Mouse (Mus musculus) limb, embryonic 14.5 days (tissue): ENCODE data around the gene Sf3b3. TPM values are rescaled to one million over a fixed set of nuclear protein-coding genes. Genes with fewer than 3 reads are reported as not detected.

Experiments
- ATAC-seq: fragments of 200-750 bp; cut with Nextera tagmentation; 2 replicates; pipeline ENCODE4 v1.8.0; 2017; ENCODE audit warnings: low read depth, moderate number of reproducible peaks, moderate TSS enrichment; ENCODE audit not compliant: low FRiP score
- DNase-seq: peaks from one replicate; pipeline ENCODE4 v3.0.0-alpha.2; 2015; ENCODE audit warnings: low spot score
- H3K27ac ChIP-seq: fragments of 300-500 bp; sonication (generic); replicated peaks from 2 replicates; pipeline ENCODE4 v1.5.1; 2014; ENCODE audit warnings: low read depth, mild to moderate bottlenecking, low read length, moderate library complexity, mixed read lengths
- H3K27me3 ChIP-seq: fragments of 300-500 bp; sonication (generic); 2 replicates; pipeline ENCODE4 v1.6.1; 2014; ENCODE audit warnings: low read length, mixed read lengths; ENCODE audit not compliant: control insufficient read depth, insufficient read depth
- H3K36me3 ChIP-seq: fragments of 300-500 bp; sonication (generic); 2 replicates; pipeline ENCODE4 v1.6.1; 2014; ENCODE audit warnings: mild to moderate bottlenecking, low read length, moderate library complexity, mixed read lengths; ENCODE audit not compliant: control insufficient read depth, insufficient read depth
- H3K4me1 ChIP-seq: fragments of 300-500 bp; sonication (generic); 2 replicates; pipeline ENCODE4 v1.6.1; 2014; ENCODE audit warnings: antibody characterized with exemption, low read length, mixed read lengths; ENCODE audit not compliant: control insufficient read depth, insufficient read depth
- H3K4me2 ChIP-seq: fragments of 300-500 bp; sonication (generic); replicated peaks from 2 replicates; pipeline ENCODE4 v1.6.1; 2014; ENCODE audit warnings: low read depth, mild to moderate bottlenecking, low read length, moderate library complexity; ENCODE audit not compliant: severe bottlenecking
- H3K4me3 ChIP-seq: fragments of 300-500 bp; sonication (generic); replicated peaks from 2 replicates; pipeline ENCODE4 v1.5.1; 2014; ENCODE audit warnings: low read length
- H3K9ac ChIP-seq: fragments of 300-500 bp; sonication (generic); 2 replicates; pipeline ENCODE4 v1.6.1; 2014; ENCODE audit warnings: mild to moderate bottlenecking, low read depth, low read length, moderate library complexity; ENCODE audit not compliant: severe bottlenecking
- H3K9me3 ChIP-seq: fragments of 300-500 bp; sonication (generic); 2 replicates; pipeline ENCODE4 v1.6.1; 2016; ENCODE audit warnings: low read length; ENCODE audit not compliant: control insufficient read depth
- POLR2A ChIP-seq: fragments of 200-500 bp; IDR thresholded peaks from 2 replicates; pipeline ENCODE4 v1.8.0; 2012; ENCODE audit warnings: inconsistent platforms, mild to moderate bottlenecking, moderate library complexity, borderline replicate concordance; ENCODE audit not compliant: insufficient read depth, insufficient read length; ENCODE audit errors: extremely low read depth
- WGBS: fragments of 180-500 bp; shearing (Covaris S2); extraction: QIAGEN DNeasy Blood & Tissue Kit; methylation state at CpG from one replicate; pipeline ENCODE4 v1.1.7; 2014; 5-methylcytosine and 5-hydroxymethylcytosine counted together
- polyA plus RNA-seq, 2 experiments: library from polyadenylated mRNA; depleted of rRNA in 1 of 2; stranded (reverse) in 1 of 2; unstranded in 1 of 2; fragments of >200 nt; fragmentation: Nextera tagmentation in 1 of 2; extraction: Ambion mirVana in 1 of 2; gene quantifications; 2 replicates each; pipeline versions ENCODE4 v1.2.1 to v1.2.3; 2012 to 2014

Gene Sf3b3
- polyA plus RNA-seq, 2 experiments = 92.7 to 132 TPM

GRCm38 (mm10) chr8:110774047-110774446, 72.5 kb downstream of the Sf3b3 start:
- H3K9me3 ChIP-seq = no peaks in the 10 kb centered on the region
- no peak for ATAC-seq
- H3K27me3 ChIP-seq = no peaks in the 10 kb centered on the region
- 58% methylated on average over 3 of the region's 3 CpGs for WGBS
- H3K27ac ChIP-seq = no peak overlapping the region
- H3K4me1 ChIP-seq = no peaks in the 10 kb centered on the region; the same call in 1 of the 2 replicates
- no peak overlapping the region for H3K4me2 ChIP-seq
- H3K36me3 ChIP-seq = no peaks in the 10 kb centered on the region
- no peak for DNase-seq
- no peak overlapping the region for H3K4me3 ChIP-seq
- no peak for TF ChIP-seq POLR2A
- H3K9ac ChIP-seq = no peak overlapping the region

- no peaks in the 10 kb centered on the region for H3K27me3 ChIP-seq
- no peaks in the 10 kb centered on the region for H3K9me3 ChIP-seq
- H3K4me3 ChIP-seq = no peak overlapping the region
- WGBS = 73% methylated on average over 7 of the region's 7 CpGs
- no peaks in the 10 kb centered on the region for H3K36me3 ChIP-seq
- H3K4me1 ChIP-seq = no peaks in the 10 kb centered on the region; the same call in 1 of the 2 replicates
- no peak for TF ChIP-seq POLR2A
- DNase-seq (no peak), ATAC-seq (no peak)
- H3K27ac ChIP-seq = no peak overlapping the region
- H3K9ac ChIP-seq = no peak overlapping the region
- no peak overlapping the region for H3K4me2 ChIP-seq
Measured at GRCm38 (mm10) chr8:110772452-110772851, 74.1 kb downstream of the Sf3b3 start.

GRCm38 (mm10) chr8:110767261-110767660, 79.3 kb downstream of the Sf3b3 start:
- H3K4me2 ChIP-seq = no peak overlapping the region
- no peak for TF ChIP-seq POLR2A
- no peak for DNase-seq
- H3K4me3 ChIP-seq = no peak overlapping the region
- H3K27me3 ChIP-seq = no peaks in the 10 kb centered on the region
- no peaks in the 10 kb centered on the region for H3K36me3 ChIP-seq
- no peak overlapping the region for H3K27ac ChIP-seq
- no peaks in the 10 kb centered on the region for H3K9me3 ChIP-seq
- 89% methylated on average over 6 of the region's 6 CpGs for WGBS
- H3K9ac ChIP-seq = no peak overlapping the region
- no peak for ATAC-seq
- H3K4me1 ChIP-seq = no peaks in the 10 kb centered on the region

- no peak for DNase-seq
- H3K27ac ChIP-seq = no peak overlapping the region
- no peak overlapping the region for H3K9ac ChIP-seq
- no peaks in the 10 kb centered on the region for H3K27me3 ChIP-seq
- no peaks in the 10 kb centered on the region for H3K9me3 ChIP-seq
- no peak for TF ChIP-seq POLR2A
- H3K4me1 ChIP-seq = no peaks in the 10 kb centered on the region
- H3K4me2 ChIP-seq = no peak overlapping the region
- 75% methylated on average over 3 of the region's 3 CpGs for WGBS
- H3K4me3 ChIP-seq = no peak overlapping the region
- no peaks in the 10 kb centered on the region for H3K36me3 ChIP-seq
- ATAC-seq = no peak
Measured at GRCm38 (mm10) chr8:110764671-110765070, 81.9 kb downstream of the Sf3b3 start.

GRCm38 (mm10) chr8:110761988-110762387, 84.6 kb downstream of the Sf3b3 start:
- no peak for DNase-seq
- no peak overlapping the region for H3K4me3 ChIP-seq
- no peaks in the 10 kb centered on the region for H3K4me1 ChIP-seq
- no peaks in the 10 kb centered on the region for H3K36me3 ChIP-seq
- no peak overlapping the region for H3K4me2 ChIP-seq
- no peaks in the 10 kb centered on the region for H3K9me3 ChIP-seq
- H3K27ac ChIP-seq = no peak overlapping the region
- TF ChIP-seq POLR2A = no peak
- no peak overlapping the region for H3K9ac ChIP-seq
- ATAC-seq = no peak
- no peaks in the 10 kb centered on the region for H3K27me3 ChIP-seq
- 64% methylated on average over 6 of the region's 6 CpGs for WGBS

- Histone ChIP-seq H3K9ac (no peak overlapping the region), H3K9me3 (no peaks in the 10 kb centered on the region), H3K36me3 (no peaks in the 10 kb centered on the region), H3K27me3 (no peaks in the 10 kb centered on the region), H3K27ac (no peak overlapping the region), H3K4me2 (no peak overlapping the region), H3K4me3 (no peak overlapping the region), H3K4me1 (no peaks in the 10 kb centered on the region)
- DNase-seq (no peak), ATAC-seq (no peak)
- WGBS = 53% methylated on average over 5 of the region's 5 CpGs
- TF ChIP-seq POLR2A = no peak
Measured at GRCm38 (mm10) chr8:110761185-110761584, 85.4 kb downstream of the Sf3b3 start.
